Mouse (Mus musculus): ENCODE measurements around the gene Hist1h2bc.
"Not testable (repeated sequence)": the region's sequence is repeated elsewhere in the genome, so short reads cannot be mapped to it uniquely, and the experiment has no call there.

Gene Hist1h2bc

GRCm38 (mm10) chr13:23700786-23701520, 17.0 kb downstream of the Hist1h2bc start:
- DNase-seq: peak; percentile 91

DNA sequence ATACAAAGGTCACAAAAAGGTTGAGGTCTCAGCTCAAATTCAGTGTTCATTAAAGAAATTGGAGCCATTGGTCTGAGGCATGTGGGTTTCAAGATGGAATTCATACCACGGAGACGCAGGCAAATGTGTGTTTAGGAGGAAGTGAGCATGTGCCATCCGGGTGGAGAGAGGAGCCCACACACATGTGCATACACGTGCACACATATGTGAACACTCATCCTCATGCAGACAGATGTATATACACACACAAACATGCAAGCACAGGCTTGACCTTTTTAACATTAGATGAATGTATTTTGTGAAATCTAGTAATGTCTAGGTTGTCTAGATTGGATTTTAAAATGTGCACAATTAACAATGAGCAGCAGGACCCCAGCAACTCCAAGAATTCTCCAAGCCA, 18.2 kb downstream of the Hist1h2bc start:
- no peak for DNase-seq

GRCm38 (mm10) chr13:23702801-23703200, 18.8 kb downstream of the Hist1h2bc start:
- not testable (repeated sequence) for DNase-seq

- DNase-seq: no peak
These were observed 21.9 kb downstream of the Hist1h2bc start for GRCm38 (mm10) chr13:23705751-23706356.

GRCm38 (mm10) chr13:23706771-23707170, 22.8 kb downstream of the Hist1h2bc start:
- DNase-seq: no peak

DNA sequence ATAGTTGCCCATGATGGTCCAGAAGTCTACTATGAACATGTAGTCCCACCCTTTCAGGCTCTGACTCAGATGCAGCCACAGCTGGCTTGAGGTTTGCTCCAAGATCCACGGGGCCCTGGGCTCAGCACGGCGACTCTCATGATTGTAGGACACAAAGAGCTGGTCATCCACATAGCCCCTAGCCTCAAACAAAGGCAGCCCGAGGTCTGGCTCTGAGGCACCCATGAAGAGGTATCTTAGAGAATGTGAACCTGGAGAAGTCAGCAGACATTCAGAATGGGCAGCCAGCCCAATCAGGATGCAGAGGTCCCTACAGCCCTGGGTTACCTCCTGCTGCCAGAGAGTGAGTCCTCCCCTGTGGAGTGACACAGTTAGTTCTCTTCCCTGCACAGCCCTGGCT, 24.0 kb downstream of the Hist1h2bc start:
- no peak for DNase-seq

DNA sequence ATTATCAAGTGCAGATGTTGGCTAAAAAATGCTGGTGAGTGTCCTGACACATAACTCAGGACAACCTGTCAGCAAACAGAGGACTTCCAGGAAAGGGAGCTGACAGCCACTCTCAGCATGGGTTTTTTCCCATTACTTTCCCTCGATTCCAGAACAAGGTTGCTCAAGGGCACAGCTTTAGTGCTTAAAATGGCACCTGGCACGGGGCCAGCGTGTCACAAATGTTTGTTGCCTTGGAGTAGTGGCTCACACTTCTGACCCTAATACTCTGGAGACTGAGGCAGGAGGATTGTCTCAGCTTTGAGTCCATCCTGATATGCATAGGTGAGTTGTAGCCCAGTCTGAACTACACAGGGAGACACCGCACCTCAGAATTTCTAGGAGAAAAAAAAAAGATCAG, 24.7 kb downstream of the Hist1h2bc start:
- no peak for DNase-seq

DNA sequence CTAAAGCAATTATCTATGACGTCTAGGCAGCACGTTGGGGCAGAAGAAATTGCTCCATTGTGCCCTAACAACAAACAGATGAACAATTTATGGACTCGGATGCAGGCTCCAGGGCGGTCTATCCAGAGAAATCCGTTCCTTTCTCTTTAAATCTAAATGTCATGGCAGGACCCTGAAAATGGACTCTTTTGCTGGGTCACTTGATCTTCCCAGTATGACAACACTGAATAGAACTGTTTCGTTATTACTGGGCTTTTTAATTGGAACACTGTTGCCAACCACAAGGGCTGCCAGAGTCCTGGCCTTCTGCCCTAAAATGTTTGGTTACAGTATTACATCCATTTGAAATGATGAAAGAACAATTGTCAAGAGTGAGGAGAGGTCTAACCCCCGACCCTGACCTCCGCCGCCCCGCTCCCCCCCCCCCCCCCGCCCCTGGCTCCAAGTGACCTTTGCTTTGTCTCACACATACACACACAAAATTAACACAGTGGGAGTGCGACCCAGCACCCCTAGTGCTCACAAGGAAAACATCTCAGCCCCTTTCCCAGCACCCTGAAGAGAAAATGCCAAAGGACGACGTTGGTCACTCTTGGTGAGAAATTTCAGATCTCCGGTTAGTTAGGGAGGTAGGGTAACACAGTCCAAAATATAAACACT, 25.8 kb downstream of the Hist1h2bc start:
- peak; percentile 35 for DNase-seq

DNA sequence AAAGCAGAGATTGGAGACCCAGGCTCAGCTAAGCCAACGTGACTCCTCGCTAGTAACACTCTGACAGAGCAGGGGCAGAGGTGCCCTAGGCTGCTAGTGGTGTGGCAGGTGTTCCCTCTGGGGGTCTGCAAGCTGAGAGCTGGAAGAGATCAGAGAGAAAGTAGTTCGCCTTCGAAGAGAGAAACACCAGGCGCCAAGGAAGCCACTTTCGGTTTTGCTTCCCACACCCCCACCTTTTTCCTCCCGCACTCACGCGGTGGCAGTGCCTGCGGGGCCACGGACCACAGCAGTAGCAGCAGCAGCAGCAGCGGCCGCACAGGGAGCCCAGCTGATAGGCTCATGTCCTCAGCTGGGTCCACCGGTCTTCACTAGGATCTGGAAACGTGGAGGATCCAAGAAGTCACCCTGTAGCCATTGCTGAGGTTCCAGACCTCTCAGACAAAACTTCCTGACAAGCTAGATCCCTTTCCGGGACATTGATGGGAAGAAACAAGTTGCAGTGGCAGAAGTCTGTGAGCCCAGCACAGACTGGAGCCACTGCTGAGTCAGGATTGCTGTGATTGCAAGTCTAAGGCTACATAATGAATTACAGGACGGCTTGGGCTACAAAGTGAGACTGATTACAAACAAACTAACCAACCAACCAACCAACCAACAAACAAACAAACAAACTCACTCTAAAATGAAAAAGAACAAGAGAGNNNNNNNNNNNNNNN, 26.5 kb downstream of the Hist1h2bc start, which contains the start of gene Hfe:
TSS of gene Hfe (minus strand) at position 481 of the 716 bp plus-strand sequence.
- DNase-seq: peak; percentile 53

DNA sequence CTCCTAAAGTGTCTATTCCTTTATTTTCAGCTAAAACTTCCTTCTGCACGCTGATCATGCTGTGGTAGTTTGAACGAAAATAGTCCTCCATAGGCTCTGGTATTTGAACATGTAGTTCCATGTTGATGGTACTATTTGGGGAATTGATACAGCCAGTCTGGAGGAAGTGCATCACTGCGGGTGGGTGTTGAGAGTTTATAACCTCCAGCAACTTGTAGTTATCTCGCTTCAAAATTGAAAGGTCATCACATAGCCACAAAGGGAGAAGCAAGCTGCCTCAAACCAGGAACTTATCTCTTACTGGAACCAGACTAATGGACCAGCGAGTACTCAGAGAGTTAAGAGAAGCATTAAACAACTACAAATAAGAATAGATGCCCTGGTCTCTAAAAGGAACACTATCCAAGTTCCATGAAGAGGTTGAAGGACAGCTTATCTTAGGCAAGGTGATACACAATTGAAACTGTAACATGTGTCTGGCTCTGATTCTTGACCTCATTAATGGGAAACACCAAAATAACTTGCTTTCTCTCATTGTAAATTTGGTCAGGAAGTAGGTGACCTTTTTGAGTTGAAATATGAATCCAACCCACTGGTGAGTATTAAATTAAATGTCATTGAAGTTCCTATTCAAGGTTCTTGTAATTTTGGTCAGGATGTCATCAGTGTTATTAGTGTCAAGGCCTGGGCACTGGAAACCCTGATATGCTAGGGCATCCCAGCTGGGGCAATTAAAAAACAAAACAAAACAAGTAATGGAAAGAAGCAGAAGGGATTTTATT, 32.5 kb downstream of the Hist1h2bc start:
- no peak for DNase-seq

GRCm38 (mm10) chr13:23717176-23717575, 33.2 kb downstream of the Hist1h2bc start:
- no peak for DNase-seq

GRCm38 (mm10) chr13:23717593-23718245, 33.7 kb downstream of the Hist1h2bc start:
- DNase-seq: not testable (repeated sequence)

DNA sequence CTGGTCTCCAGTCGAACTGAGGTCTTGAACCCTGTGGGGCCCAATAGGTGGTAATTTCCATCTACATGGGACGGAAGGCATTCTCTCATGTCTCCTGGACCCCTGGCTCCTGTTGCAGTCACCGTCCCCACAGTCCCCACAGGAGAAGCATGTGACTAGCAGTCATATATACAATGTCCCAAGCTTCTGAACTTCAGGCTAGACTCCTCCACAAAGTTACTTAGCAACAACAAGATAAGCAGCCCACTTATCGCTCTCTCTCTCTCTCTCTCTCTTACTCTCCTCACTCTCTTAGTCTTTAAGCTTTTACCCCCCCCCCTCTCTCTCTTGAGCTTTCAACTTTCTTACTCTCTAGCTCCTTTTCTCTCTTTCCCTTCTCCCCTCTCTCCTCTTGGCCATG, 40.2 kb downstream of the Hist1h2bc start:
- no peak for DNase-seq

- no peak for DNase-seq
These were observed 41.2 kb downstream of the Hist1h2bc start for GRCm38 (mm10) chr13:23725213-23725612.

DNA sequence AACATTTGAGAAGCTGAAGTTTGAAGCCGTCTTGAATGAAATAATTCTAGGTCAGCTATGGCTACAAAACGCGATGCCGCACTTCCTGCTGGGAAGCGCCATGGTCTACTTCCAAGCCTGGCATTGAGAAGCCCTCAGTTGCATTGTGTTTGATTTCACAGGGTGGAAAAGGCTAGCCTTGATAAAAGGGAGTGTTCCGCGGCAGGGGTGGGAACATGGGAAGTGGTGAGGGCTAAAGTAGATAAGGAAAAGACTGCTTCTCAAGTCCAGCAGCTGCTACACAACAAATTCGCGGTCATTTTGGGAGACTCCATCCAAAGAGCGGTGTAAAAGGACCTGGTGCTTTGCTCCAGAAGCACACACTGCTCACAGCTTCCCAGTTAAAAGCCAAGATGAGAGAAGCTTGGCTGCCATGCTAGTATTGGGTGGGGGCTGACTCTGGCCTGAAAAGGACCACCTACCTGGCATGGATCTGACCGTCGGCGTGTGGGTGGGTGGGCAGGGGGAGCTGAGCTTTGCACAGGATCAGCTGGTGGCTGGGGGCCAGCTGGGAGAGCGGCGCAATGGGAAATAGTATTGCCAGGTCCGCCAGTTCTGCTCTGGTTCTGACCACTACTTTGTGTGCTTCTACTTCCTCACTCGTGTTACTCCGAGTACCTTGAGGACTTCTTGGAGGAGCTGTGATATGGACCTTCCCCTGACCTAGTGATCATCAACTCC, 44.6 kb downstream of the Hist1h2bc start:
- DNase-seq: no peak

- DNase-seq: no peak
These were observed 45.2 kb downstream of the Hist1h2bc start for GRCm38 (mm10) chr13:23729192-23729525.

DNA sequence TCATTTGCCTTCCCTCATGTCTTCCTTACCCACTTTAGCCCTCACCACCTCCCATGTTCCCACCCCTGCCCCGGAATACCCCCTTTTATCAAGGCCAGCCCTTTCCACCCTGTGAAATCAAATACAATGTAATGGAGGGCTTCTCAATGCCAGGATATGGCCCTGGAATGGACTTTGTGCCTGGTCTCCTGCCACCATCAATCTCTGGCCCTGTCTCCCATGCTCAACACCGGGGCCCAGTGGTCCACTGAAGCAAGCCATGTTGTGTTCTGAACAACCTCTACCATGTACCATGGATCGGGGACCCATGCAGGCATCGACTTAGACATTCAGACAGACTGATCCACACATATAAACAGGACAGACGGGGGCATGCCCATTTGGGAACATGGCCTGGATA, 45.7 kb downstream of the Hist1h2bc start:
- DNase-seq: no peak

- DNase-seq: peak; percentile 91
These were observed 46.5 kb downstream of the Hist1h2bc start for GRCm38 (mm10) chr13:23730479-23730878.

DNA sequence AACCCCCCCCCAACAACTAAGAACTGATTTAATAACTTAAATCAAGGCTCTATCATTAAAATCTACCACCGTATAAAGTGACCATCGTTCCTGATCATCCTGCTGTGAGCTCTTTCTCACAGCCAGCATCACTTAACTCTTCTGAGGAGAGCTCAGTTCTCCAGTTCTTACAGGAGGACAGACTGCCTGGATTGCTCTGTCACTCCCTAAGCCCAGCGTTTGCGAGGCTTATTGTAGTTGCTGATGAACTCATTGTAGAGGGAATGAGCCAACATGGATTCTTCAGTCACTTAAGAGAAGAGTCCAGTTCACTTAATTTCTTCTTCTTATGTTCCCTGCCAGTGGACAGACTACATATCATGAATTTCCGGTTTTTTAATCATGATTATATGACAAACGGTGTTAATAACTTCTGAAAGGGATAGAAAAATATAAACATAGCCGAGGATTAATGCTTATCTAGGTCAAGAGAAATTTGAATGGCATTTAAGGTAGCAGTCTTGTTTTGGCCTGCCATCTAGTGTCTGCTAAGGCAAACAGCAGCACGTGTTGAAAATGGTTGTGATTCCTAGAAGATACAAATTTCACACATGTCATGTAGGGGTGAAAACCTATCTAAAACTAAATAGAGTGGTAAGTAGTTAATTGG, 48.3 kb downstream of the Hist1h2bc start:
- peak; percentile 65 for DNase-seq

GRCm38 (mm10) chr13:23737091-23737490, 53.1 kb downstream of the Hist1h2bc start:
- no peak for DNase-seq

- DNase-seq: no peak
These were observed 54.0 kb downstream of the Hist1h2bc start for GRCm38 (mm10) chr13:23738041-23738440.

All from kidney, adult 9 months (tissue).